Mouse (Mus musculus): ENCODE measurements at regions not wholly inside any gene's neighbourhood (a gene's known extent, or its start where the extent isn't known, plus 50 kb on each side); places are given as distances from the start of the nearest gene placed in this dataset.

GRCm38 (mm10) chr6:49523184-49523583 lies 127.8 kb downstream of the Stk31 start:
- no peak for ATAC-seq

- no peak for ATAC-seq
Observed at GRCm38 (mm10) chr6:49523696-49524095, 128.3 kb downstream of the Stk31 start.

- ATAC-seq = no peak
Observed at GRCm38 (mm10) chr6:49533956-49534355, 138.6 kb downstream of the Stk31 start.

- no peak for ATAC-seq
Observed at GRCm38 (mm10) chr6:49534551-49534950, 139.1 kb downstream of the Stk31 start.

- no peak for ATAC-seq
Observed at GRCm38 (mm10) chr6:49544946-49545345, 149.5 kb downstream of the Stk31 start.

GRCm38 (mm10) chr6:49555069-49555468 lies 159.7 kb downstream of the Stk31 start:
- no peak for ATAC-seq

- no peak for ATAC-seq
Observed at GRCm38 (mm10) chr6:49558508-49558907, 163.1 kb downstream of the Stk31 start.

- ATAC-seq = no peak
Observed at GRCm38 (mm10) chr6:49559112-49559511, 163.7 kb downstream of the Stk31 start.

- ATAC-seq = no peak
Observed at GRCm38 (mm10) chr6:49578340-49578739, 182.9 kb downstream of the Stk31 start.

- no peak for ATAC-seq
Observed at GRCm38 (mm10) chr6:49579691-49580090, 184.3 kb downstream of the Stk31 start.

- no peak for ATAC-seq
Observed at GRCm38 (mm10) chr6:49582040-49582707, 186.8 kb downstream of the Stk31 start.

GRCm38 (mm10) chr6:49586553-49586952 lies 191.1 kb downstream of the Stk31 start:
- peak; percentile 86 for ATAC-seq

GRCm38 (mm10) chr6:49588677-49589076 lies 193.3 kb downstream of the Stk31 start:
- no peak for ATAC-seq

- ATAC-seq = no peak
Observed at GRCm38 (mm10) chr6:49590927-49591631, 195.7 kb downstream of the Stk31 start.

GRCm38 (mm10) chr6:49591632-49592000 lies 196.2 kb downstream of the Stk31 start:
- no peak for ATAC-seq

- no peak for ATAC-seq
Observed at GRCm38 (mm10) chr6:49592676-49593075, 197.3 kb downstream of the Stk31 start.

GRCm38 (mm10) chr6:49603201-49603600 lies 207.8 kb downstream of the Stk31 start:
- no peak for ATAC-seq

GRCm38 (mm10) chr6:49603844-49604243 lies 208.4 kb downstream of the Stk31 start:
- ATAC-seq = no peak

- peak; percentile 36 for ATAC-seq
Observed at GRCm38 (mm10) chr6:49606028-49606427, 210.6 kb downstream of the Stk31 start.

GRCm38 (mm10) chr6:49606626-49607158 lies 211.3 kb downstream of the Stk31 start:
- no peak for ATAC-seq

GRCm38 (mm10) chr6:49624080-49624479 lies 198.4 kb upstream of the Npy start:
- no peak for ATAC-seq

- no peak for ATAC-seq
Observed at GRCm38 (mm10) chr6:49624564-49624963, 197.9 kb upstream of the Npy start.

- ATAC-seq = no peak
Observed at GRCm38 (mm10) chr6:49633470-49634095, 188.9 kb upstream of the Npy start.

- ATAC-seq = no peak
Observed at GRCm38 (mm10) chr6:49637654-49638053, 184.9 kb upstream of the Npy start.

Measured in activated CD4-positive, CD25-positive, alpha-beta regulatory T cell, adult 4 months (primary cell).